Mouse (Mus musculus): ENCODE measurements around the gene Pole4. TPM values are rescaled to one million over a fixed set of nuclear protein-coding genes. Genes with fewer than 3 reads are reported as not detected.
"Not testable (repeated sequence)": the region's sequence is repeated elsewhere in the genome, so short reads cannot be mapped to it uniquely, and the experiment has no call there.

Pole4 gene
- total RNA-seq, 2 experiments from 2014 or later, result 14.4 to 20.1 TPM

- no peak for DNase-seq (ENCODE audit: low spot score)
These were observed 10.5 kb upstream of the Pole4 start for GRCm38 (mm10) chr6:82715653-82716052.

- DNase-seq (ENCODE audit: low spot score), result no peak
These were observed 10.1 kb upstream of the Pole4 start for GRCm38 (mm10) chr6:82715253-82715652.

GRCm38 (mm10) chr6:82714841-82715240 lies 9.7 kb upstream of the Pole4 start:
- no peak for DNase-seq (ENCODE audit: low spot score)

- peak; percentile 74 for DNase-seq (ENCODE audit: low spot score)
These were observed 9.1 kb upstream of the Pole4 start for GRCm38 (mm10) chr6:82714243-82714642.

- no peak for DNase-seq (ENCODE audit: low spot score)
These were observed 2.6 kb upstream of the Pole4 start for GRCm38 (mm10) chr6:82707742-82708141.

- DNase-seq (ENCODE audit: low spot score), result no peak
These were observed 2.1 kb upstream of the Pole4 start for GRCm38 (mm10) chr6:82707241-82707640.

GRCm38 (mm10) chr6:82703710-82704109 lies 1.5 kb downstream of the Pole4 start:
- no peak for DNase-seq (ENCODE audit: low spot score)

GRCm38 (mm10) chr6:82702593-82703017 lies 2.6 kb downstream of the Pole4 start:
- DNase-seq (ENCODE audit: low spot score), result peak; percentile 85

- no peak for DNase-seq (ENCODE audit: low spot score)
These were observed 3.9 kb downstream of the Pole4 start for GRCm38 (mm10) chr6:82701296-82701695.

GRCm38 (mm10) chr6:82699831-82700230 lies 5.3 kb downstream of the Pole4 start:
- no peak for DNase-seq (ENCODE audit: low spot score)

- no peak for DNase-seq (ENCODE audit: low spot score)
These were observed 8.4 kb downstream of the Pole4 start for GRCm38 (mm10) chr6:82696736-82697135.

GRCm38 (mm10) chr6:82694668-82695067 lies 10.5 kb downstream of the Pole4 start:
- DNase-seq (ENCODE audit: low spot score), result no peak

- no peak for DNase-seq (ENCODE audit: low spot score)
These were observed 15.7 kb downstream of the Pole4 start for GRCm38 (mm10) chr6:82689474-82689873.

- not testable (repeated sequence) for DNase-seq (ENCODE audit: low spot score)
These were observed 16.6 kb downstream of the Pole4 start for GRCm38 (mm10) chr6:82688586-82688985.

GRCm38 (mm10) chr6:82684136-82684535 lies 21.0 kb downstream of the Pole4 start:
- no peak for DNase-seq (ENCODE audit: low spot score)

GRCm38 (mm10) chr6:82679286-82679685 lies 25.9 kb downstream of the Pole4 start:
- not testable (repeated sequence) for DNase-seq (ENCODE audit: low spot score)

- DNase-seq (ENCODE audit: low spot score), result not testable (repeated sequence)
These were observed 27.5 kb downstream of the Pole4 start for GRCm38 (mm10) chr6:82677629-82678028.

- DNase-seq (ENCODE audit: low spot score), result no peak
These were observed 38.7 kb downstream of the Pole4 start for GRCm38 (mm10) chr6:82666480-82666879.

- no peak for DNase-seq (ENCODE audit: low spot score)
These were observed 52.0 kb downstream of the Pole4 start for GRCm38 (mm10) chr6:82653169-82653525.

- peak; percentile 93 for DNase-seq (ENCODE audit: low spot score)
These were observed 52.5 kb downstream of the Pole4 start for GRCm38 (mm10) chr6:82652521-82653168.

- DNase-seq (ENCODE audit: low spot score), result no peak
These were observed 56.1 kb downstream of the Pole4 start for GRCm38 (mm10) chr6:82649096-82649495.

- no peak for DNase-seq (ENCODE audit: low spot score)
These were observed 57.1 kb downstream of the Pole4 start for GRCm38 (mm10) chr6:82647940-82648655.

- no peak for DNase-seq (ENCODE audit: low spot score)
These were observed 58.2 kb downstream of the Pole4 start for GRCm38 (mm10) chr6:82647001-82647400.
